Mouse (Mus musculus) heart, postnatal 0 days (tissue): ENCODE data around the gene Spock1. TPM values are rescaled to one million over a fixed set of nuclear protein-coding genes. Genes with fewer than 3 reads are reported as not detected.

ENCODE experiments used
- ATAC-seq: fragments of 200-750 bp; cut with Nextera tagmentation; 2 replicates; pipeline ENCODE4 v1.8.0; 2017; ENCODE audit warnings: low read depth, moderate number of reproducible peaks, moderate library complexity; ENCODE audit not compliant: insufficient read depth
- DNase-seq: peaks from one replicate; pipeline ENCODE4 v3.0.0-alpha.2; 2016; ENCODE audit warnings: low spot score
- H3K27ac ChIP-seq: fragments of 300-500 bp; sonication (generic); 2 replicates; pipeline ENCODE4 v1.5.1; 2014; ENCODE audit warnings: low read depth, mild to moderate bottlenecking
- H3K27me3 ChIP-seq: fragments of 300-500 bp; sonication (generic); 2 replicates; pipeline ENCODE4 v1.6.1; 2014; ENCODE audit warnings: low read length, mixed read lengths; ENCODE audit not compliant: control insufficient read depth, insufficient read depth
- H3K36me3 ChIP-seq: fragments of 300-500 bp; sonication (generic); replicated peaks from 2 replicates; pipeline ENCODE4 v1.6.1; 2014; ENCODE audit warnings: low read length, mixed read lengths; ENCODE audit not compliant: control insufficient read depth, insufficient read depth
- H3K4me1 ChIP-seq: fragments of 300-500 bp; sonication (generic); 2 replicates; pipeline ENCODE4 v1.6.1; 2014; ENCODE audit warnings: antibody characterized with exemption; ENCODE audit not compliant: control insufficient read depth, insufficient read depth
- H3K4me2 ChIP-seq: fragments of 300-500 bp; sonication (generic); 2 replicates; pipeline ENCODE4 v1.6.1; 2014; ENCODE audit warnings: low read depth, mild to moderate bottlenecking, low read length, moderate library complexity
- H3K4me3 ChIP-seq: fragments of 300-500 bp; sonication (generic); 2 replicates; pipeline ENCODE4 v1.5.1; 2014; ENCODE audit warnings: low read depth, low read length
- H3K9ac ChIP-seq: fragments of 300-500 bp; sonication (generic); replicated peaks from 2 replicates; pipeline ENCODE4 v1.6.1; 2014; ENCODE audit warnings: low read depth, low read length, mixed read lengths
- H3K9me3 ChIP-seq: fragments of 300-500 bp; sonication (generic); replicated peaks from 2 replicates; pipeline ENCODE4 v1.6.1; 2016; ENCODE audit warnings: low read length; ENCODE audit not compliant: control insufficient read depth
- CTCF ChIP-seq: IDR thresholded peaks from 2 replicates; pipeline ENCODE4 v1.5.1; 2016; ENCODE audit warnings: antibody characterized with exemption, control low read depth, low read depth
- EP300 ChIP-seq: IDR thresholded peaks from 2 replicates; pipeline ENCODE4 v1.6.1; 2016; ENCODE audit warnings: antibody characterized with exemption, low read depth
- WGBS: fragments of 180-500 bp; shearing (Covaris S2); extraction: QIAGEN DNeasy Blood & Tissue Kit; methylation state at CpG from one replicate; pipeline ENCODE4 v1.1.7; 2014; 5-methylcytosine and 5-hydroxymethylcytosine counted together
- polyA plus RNA-seq: library from polyadenylated mRNA; unstranded; fragments of >200 nt; fragmentation: Nextera tagmentation; extraction: Ambion mirVana; gene quantifications from 2 replicates; pipeline ENCODE4 v1.2.1, GENCODE M21; 2015
- total RNA-seq: library from RNA; depleted of rRNA; stranded (reverse); fragments of >200 nt; gene quantifications from 2 replicates; pipeline ENCODE4 v1.2.3, GENCODE M21; 2014; ENCODE audit warnings: low replicate concordance

The Spock1 gene
- total and polyA plus RNA-seq, 2 experiments from 2014 or later: 0.20 to 0.23 TPM

DNA sequence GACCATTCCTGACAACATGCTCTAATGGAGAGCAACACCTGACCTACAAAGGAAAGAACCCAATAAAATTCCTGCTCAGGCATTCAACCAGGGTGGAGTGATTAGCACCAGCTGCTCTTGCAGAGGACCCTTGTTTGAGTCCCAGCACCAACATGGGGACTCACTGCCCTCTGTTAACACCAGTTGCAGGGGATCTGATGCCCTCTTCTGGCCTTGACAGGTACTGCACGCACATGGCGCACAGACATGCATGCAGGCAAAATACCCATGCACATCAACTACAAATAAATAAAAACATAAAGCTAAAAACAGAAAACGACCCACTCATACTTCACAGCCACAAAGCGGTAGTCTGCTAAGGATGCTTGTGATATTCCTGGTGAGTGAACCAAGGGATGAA, 119.8 kb downstream of the Spock1 start:
- Histone ChIP-seq H3K4me3 (no peak overlapping the region), H3K9ac (no peak overlapping the region), H3K4me2 (no peak overlapping the region), H3K9me3 (no peaks in the 10 kb centered on the region), H3K4me1 (no peaks in the 10 kb centered on the region), H3K36me3 (no peaks in the 10 kb centered on the region), H3K27ac (no peak overlapping the region), H3K27me3 (no peaks in the 10 kb centered on the region)
- ATAC-seq (no peak), DNase-seq (no peak)
- TF ChIP-seq CTCF (no peak), EP300 (no peak)
- WGBS: 89% methylated on average over 4 of the region's 4 CpGs

DNA sequence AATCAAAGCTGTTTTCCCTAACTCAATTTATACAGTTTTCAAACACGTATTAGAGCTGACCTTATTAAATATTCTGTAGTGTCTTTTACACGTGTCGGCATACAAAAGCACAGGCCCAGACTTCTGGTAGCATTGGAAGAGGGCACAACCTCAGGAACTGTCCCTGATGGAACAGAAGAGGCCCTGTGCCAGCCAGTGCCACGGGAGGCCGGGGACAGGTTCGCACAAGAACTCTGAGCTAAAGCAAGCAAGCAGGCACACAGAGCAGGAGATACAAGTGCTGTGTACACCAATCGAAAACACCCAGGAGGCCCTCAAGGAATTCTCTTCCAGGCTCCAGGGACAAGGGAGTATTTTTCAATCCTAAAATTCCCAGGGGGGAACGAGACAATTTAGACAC, 121.9 kb downstream of the Spock1 start:
- no peak for ATAC-seq
- no peak for DNase-seq
- 76% methylated on average over 8 of the region's 8 CpGs for WGBS
- Histone ChIP-seq H3K4me2 (no peak overlapping the region), H3K4me3 (no peak overlapping the region), H3K36me3 (no peaks in the 10 kb centered on the region), H3K9me3 (no peaks in the 10 kb centered on the region), H3K9ac (no peak overlapping the region), H3K27ac (no peak overlapping the region), H3K4me1 (no peaks in the 10 kb centered on the region), H3K27me3 (no peaks in the 10 kb centered on the region)
- TF ChIP-seq EP300 (no peak), CTCF (no peak)

- H3K27ac ChIP-seq: no peak overlapping the region
- H3K9me3 ChIP-seq: 0 out of 2 replicates have a peak, but pooled peaks cover 7% of the 10 kb centered on the region
- WGBS: 73% methylated on average over 12 of the region's 12 CpGs
- ATAC-seq (no peak), DNase-seq (no peak)
- no peak overlapping the region for H3K9ac ChIP-seq
- TF ChIP-seq CTCF: no peak
- no peak for TF ChIP-seq EP300
- no peaks in the 10 kb centered on the region for H3K36me3 ChIP-seq
- no peaks in the 10 kb centered on the region for H3K27me3 ChIP-seq
- H3K4me1 ChIP-seq: no peaks in the 10 kb centered on the region
- H3K4me3 ChIP-seq: no peak overlapping the region
- H3K4me2 ChIP-seq: no peak overlapping the region
Observed at GRCm38 (mm10) chr13:57782975-57783374, 125.2 kb downstream of the Spock1 start.

GRCm38 (mm10) chr13:57782107-57782561, 126.0 kb downstream of the Spock1 start:
- TF ChIP-seq CTCF (no peak), EP300 (no peak)
- Histone ChIP-seq H3K9ac (no peak overlapping the region), H3K27ac (no peak overlapping the region), H3K36me3 (no peaks in the 10 kb centered on the region), H3K4me3 (no peak overlapping the region), H3K9me3 (0 out of 2 replicates have a peak, but pooled peaks cover 7% of the 10 kb centered on the region), H3K4me1 (no peaks in the 10 kb centered on the region), H3K4me2 (no peak overlapping the region), H3K27me3 (no peaks in the 10 kb centered on the region)
- DNase-seq (no peak), ATAC-seq (no peak)
- 83% methylated on average over 6 of the region's 6 CpGs for WGBS

DNA sequence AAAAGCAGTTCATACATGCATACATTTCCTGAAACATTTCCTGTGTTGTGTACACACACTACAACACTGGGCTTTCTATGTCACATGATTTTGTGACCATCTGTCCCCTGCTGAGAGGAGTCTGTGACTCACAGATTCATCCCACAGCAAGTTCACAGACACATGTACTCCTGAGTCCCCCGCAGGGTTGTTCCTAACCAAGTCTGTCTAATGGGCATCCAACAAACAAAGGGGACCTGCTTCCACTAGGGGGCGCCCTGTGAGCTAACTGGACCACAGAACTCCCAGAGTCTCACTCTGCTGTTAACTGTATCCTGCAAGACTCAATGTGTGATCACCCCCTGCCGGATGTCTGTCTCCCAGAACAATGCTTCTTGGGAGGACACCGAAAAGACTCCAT, 129.0 kb downstream of the Spock1 start:
- Histone ChIP-seq H3K4me3 (no peak overlapping the region), H3K36me3 (no peaks in the 10 kb centered on the region), H3K27ac (no peak overlapping the region), H3K9me3 (0 out of 2 replicates have a peak, but pooled peaks cover 7% of the 10 kb centered on the region), H3K4me1 (no peaks in the 10 kb centered on the region), H3K9ac (no peak overlapping the region), H3K27me3 (no peaks in the 10 kb centered on the region), H3K4me2 (no peak overlapping the region)
- no peak for ATAC-seq
- 71% methylated on average over 4 of the region's 4 CpGs for WGBS
- DNase-seq: no peak
- TF ChIP-seq CTCF (no peak), EP300 (no peak)

- WGBS: 67% methylated on average over 3 of the region's 3 CpGs
- no peaks in the 10 kb centered on the region for H3K4me1 ChIP-seq
Observed at GRCm38 (mm10) chr13:57778524-57778923, 129.6 kb downstream of the Spock1 start.

More at GRCm38 (mm10) chr13:57778524-57778923, 129.6 kb downstream of the Spock1 start:
- ATAC-seq (no peak), DNase-seq (no peak)
- no peak overlapping the region for H3K27ac ChIP-seq
- H3K27me3 ChIP-seq: no peaks in the 10 kb centered on the region
- H3K4me2 ChIP-seq: no peak overlapping the region
- H3K9me3 ChIP-seq: 0 out of 2 replicates have a peak, but pooled peaks cover 7% of the 10 kb centered on the region
- no peak overlapping the region for H3K4me3 ChIP-seq
- no peak overlapping the region for H3K9ac ChIP-seq
- no peaks in the 10 kb centered on the region for H3K36me3 ChIP-seq
- TF ChIP-seq EP300 (no peak), CTCF (no peak)
